Mouse (Mus musculus): ENCODE results near the gene A630073D07Rik.
A peak's percentile ranks its signal among the peaks of the same experiment; 100 is the strongest.
"Not testable (repeated sequence)": the region's sequence is repeated elsewhere in the genome, so short reads cannot be mapped to it uniquely, and the experiment has no call there.

The A630073D07Rik gene

GRCm38 (mm10) chr6:132651426-132651825 is at the start of gene A630073D07Rik:
TSS of gene A630073D07Rik (minus strand) at chr6:132651526.
- no peak for DNase-seq (ENCODE audit: low spot score)

DNA sequence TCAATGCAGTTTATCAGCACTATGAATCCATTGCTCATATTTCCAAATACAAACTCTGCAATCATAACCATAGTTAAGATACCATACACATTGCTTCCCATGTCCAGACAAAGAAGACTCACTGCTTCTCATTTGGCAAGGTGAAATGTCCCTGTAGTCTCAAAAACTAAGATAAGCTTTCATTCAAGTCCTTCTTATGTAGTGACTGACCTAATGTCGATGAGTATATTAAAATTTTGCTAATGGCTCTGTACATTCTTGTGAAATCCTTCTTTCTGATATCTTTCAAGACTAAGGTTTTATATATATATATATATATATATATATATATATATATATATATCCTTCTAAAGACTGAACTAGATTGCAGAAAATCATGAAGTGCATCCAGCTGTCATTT is 49.6 kb upstream of the A630073D07Rik start, which contains the start of gene Tas2r121:
Gene Tas2r121, minus strand, starts transcription at position 101 of the 400 bp plus-strand sequence.
- no peak for DNase-seq (ENCODE audit: low spot score)

GRCm38 (mm10) chr6:132691596-132691995 is 40.3 kb upstream of the A630073D07Rik start:
- peak; percentile 8 for DNase-seq (ENCODE audit: low spot score)

DNA sequence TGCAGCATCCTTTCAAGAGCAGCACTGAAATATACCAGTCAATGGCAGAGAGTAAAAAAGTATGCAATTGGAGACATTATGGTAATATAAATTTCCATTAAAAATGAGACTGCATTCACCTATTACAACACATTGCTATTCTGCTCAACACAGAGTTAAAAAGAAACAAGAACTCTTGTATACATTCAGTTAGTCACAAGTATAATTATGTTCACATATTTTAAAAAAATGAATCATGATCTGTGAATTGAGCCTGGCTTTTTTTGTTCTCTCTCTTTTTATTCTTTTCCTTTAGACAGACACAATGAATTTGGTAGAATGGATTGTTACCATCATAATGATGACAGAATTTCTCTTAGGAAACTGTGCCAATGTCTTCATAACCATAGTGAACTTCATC is 5.3 kb upstream of the A630073D07Rik start, which contains the start of gene Tas2r120:
Gene Tas2r120, plus strand, starts transcription at position 301 of the 400 bp plus-strand sequence.
- DNase-seq (ENCODE audit: low spot score) = no peak

DNA sequence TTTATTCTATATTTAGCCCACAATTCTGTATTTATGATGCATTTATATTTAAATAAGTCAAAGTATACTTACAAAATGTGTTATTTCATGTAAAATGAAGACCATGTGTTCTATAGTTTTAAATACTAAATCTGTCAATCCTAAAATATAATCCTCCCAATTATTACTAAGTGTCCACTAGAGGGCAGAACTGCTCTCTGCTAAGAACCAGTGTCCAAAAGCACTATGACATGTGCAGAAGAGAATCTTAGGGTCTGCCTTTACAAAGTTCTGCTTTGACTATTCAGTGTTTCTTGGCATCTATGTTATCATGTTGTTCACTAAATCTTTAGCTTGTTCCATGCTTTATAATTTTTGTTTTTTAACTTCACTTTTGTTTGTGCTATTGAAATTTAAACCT is 1.9 kb downstream of the A630073D07Rik start:
- DNase-seq (ENCODE audit: low spot score) = no peak

DNA sequence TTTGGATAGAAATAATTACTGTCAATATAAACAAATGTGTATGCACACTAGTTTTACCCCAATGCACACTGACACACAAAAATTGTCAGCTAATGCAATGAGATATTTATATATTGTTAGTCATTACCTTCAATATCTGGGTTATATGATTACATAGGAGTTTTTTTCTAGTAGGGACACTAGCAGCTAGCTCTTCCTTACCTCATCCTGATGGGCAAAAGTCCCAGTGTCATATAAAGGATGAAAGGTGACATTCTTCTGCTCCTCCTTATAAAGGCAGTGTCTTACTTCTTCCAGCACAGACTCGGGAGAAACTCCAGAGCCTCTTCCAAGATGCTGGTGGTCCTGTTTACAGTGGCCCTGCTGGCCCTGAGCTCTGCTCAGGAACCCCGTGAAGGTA is 55.7 kb downstream of the A630073D07Rik start, which contains the start of gene Prp2:
Gene Prp2, plus strand, starts transcription at position 301 of the 400 bp plus-strand sequence.
- not testable (repeated sequence) for DNase-seq (ENCODE audit: low spot score)

Data from ovary, adult 18-20 months (tissue).